Mouse (Mus musculus) lung, adult 2 months (tissue): ENCODE measurements around the gene Kifap3.

Source experiments
- CTCF ChIP-seq: fragments of 200-500 bp; IDR thresholded peaks from 2 replicates; pipeline ENCODE4 v1.5.1; 2011; ENCODE audit warnings: mild to moderate bottlenecking, low read length, control low read depth; ENCODE audit not compliant: insufficient read depth
- POLR2A ChIP-seq: fragments of 200-500 bp; IDR thresholded peaks from 2 replicates; pipeline ENCODE4 v1.6.1; 2011; ENCODE audit warnings: low read depth, mild to moderate bottlenecking, control low read depth, low read length, borderline replicate concordance; ENCODE audit errors: extremely low read depth

DNA sequence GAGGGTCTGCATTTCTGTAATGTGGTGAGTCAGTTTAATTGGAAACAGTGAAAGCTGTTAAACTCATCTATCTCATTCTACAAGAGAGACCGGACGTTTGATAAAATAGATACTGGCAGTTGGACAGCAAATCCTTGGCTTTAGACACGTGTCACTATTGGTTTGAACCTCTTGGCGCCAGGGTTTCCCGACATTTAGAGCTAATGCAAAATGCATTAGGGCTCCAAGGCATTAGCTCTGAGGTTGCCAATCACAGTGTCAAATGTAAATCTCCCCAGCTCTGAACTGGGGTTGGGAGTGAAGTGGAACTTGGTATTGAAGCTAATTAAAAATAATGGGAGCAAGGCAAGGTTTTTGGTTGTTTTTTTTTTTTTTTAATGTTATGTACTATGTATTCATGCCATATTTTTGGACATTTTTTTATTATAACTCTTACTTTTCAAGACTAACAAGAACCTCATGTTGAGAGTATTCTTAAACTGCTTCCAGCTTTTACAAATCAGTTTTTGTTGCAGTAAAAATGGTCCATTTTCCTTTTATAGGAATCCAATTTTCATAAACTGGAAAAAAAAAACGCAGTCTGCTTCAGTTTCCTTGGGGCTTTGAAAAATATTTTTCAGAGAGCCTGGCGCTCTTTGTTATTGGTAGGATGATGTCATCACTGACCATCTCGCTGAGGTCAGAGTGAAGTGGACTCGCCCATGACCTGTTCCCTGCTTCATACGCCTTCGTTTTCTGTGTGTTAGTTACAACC is 114.6 kb downstream of the Kifap3 start:
- no peak for TF ChIP-seq CTCF
- TF ChIP-seq POLR2A, result no peak
